Mouse (Mus musculus): ENCODE results near the gene Cry2. TPM values are rescaled to one million over a fixed set of nuclear protein-coding genes. Genes with fewer than 3 reads are reported as not detected.
"Not testable (repeated sequence)": the region's sequence is repeated elsewhere in the genome, so short reads cannot be mapped to it uniquely, and the experiment has no call there.

Cry2 gene
- total RNA-seq, 1 experiment from 2014 or later, result 8.5 TPM

DNA sequence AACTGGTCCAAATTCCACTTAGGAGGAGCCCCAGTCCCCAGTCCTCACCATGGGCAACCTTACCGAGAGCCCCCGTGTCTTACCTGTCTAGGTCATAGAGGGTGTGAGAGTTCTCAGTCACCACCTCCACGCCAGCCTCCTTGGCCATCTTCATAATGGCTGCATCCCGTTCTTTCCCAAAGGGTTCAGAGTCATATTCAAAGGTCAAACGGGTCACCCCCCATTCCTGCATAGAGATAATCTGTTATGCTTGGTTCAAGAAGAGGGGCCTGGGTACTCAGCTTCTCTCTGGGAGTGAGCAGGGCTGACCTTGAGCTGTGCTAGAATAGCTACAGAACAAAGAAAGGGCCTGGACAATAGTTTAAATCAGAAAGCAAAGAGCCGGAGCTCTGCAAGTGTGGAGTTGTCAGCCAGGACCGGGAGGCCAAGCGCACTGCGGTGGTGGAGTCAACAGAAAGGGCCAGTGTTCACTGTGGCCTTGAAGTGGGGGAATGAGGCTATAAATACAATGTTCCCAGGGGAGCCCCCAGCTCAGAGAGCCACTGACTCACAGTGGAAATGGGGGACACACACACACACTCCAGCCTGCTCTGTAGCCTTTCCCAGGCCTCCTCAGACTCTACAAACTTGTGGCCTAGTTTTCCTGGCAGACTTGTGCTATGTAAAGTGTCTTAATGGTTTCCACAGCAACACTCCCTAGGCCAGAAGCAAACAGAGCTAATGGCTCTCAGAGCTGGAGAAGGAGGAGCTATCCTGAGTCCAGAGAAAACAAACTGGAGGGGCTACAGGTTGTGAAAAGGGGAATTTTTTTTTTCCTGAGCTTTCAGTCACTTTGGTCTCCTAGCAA, 9.2 kb downstream of the Cry2 start:
- no peak for ATAC-seq (ENCODE audit: extremely low read depth, insufficient number of reproducible peaks, low FRiP score, poor library complexity, severe bottlenecking)

GRCm38 (mm10) chr2:92423702-92424461, 10.0 kb downstream of the Cry2 start:
- no peak for ATAC-seq (ENCODE audit: extremely low read depth, insufficient number of reproducible peaks, low FRiP score, poor library complexity, severe bottlenecking)

DNA sequence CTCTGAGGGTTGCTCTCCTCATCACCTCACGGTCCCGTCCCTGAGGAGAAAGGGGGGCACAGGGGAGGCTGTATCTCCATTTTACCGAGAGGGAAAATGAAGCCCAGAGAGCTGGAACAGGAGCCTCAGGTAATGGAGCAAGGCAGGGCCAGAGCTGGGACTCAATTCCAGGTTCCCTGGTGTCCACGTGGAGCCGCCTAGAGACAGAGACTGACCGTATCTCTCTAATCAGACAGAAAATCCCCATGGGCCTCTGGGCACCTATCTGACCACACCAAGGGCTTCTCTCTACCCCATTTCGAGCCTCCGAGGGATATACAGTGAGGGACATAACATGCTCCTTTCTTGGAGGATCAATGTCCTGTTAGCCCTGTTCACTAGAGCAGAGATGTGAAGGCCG, 10.7 kb downstream of the Cry2 start:
- no peak for ATAC-seq (ENCODE audit: extremely low read depth, insufficient number of reproducible peaks, low FRiP score, poor library complexity, severe bottlenecking)

- no peak for ATAC-seq (ENCODE audit: extremely low read depth, insufficient number of reproducible peaks, low FRiP score, poor library complexity, severe bottlenecking)
Observed at GRCm38 (mm10) chr2:92422388-92423135, 11.3 kb downstream of the Cry2 start.

DNA sequence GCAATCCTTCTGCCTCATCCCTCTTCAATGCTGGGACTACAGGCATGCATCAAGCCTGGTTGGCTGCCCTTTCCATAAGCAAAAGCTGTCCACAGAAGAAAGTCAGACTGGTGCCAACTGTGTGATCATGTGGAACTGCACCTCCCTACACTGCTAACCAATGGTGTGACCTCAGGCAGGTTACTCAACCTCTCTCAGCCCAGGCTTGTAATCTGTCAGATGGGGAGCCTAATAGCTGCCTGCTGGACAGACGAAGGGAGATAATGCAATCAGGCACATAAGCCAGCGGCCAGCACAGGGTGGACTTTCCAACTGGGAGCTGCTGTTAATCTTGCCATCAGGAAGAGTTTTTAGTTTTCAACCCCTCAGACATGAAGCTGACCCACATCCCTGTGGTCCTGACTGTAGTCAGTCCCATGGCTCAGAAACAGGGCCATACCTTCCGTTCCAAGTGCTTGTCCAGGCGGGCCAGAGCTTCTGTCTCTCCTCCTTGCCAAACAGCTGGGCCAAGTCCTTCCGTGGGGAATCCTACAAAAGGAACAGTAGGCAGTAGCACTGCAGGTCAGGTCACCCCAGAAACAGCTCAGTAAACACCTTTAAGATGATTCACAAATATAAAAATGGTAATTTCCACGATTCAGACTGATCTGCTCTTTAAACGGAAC, 12.0 kb downstream of the Cry2 start:
- ATAC-seq (ENCODE audit: extremely low read depth, insufficient number of reproducible peaks, low FRiP score, poor library complexity, severe bottlenecking), result no peak

GRCm38 (mm10) chr2:92411705-92412104, 22.1 kb downstream of the Cry2 start:
- no peak for ATAC-seq (ENCODE audit: extremely low read depth, insufficient number of reproducible peaks, low FRiP score, poor library complexity, severe bottlenecking)

DNA sequence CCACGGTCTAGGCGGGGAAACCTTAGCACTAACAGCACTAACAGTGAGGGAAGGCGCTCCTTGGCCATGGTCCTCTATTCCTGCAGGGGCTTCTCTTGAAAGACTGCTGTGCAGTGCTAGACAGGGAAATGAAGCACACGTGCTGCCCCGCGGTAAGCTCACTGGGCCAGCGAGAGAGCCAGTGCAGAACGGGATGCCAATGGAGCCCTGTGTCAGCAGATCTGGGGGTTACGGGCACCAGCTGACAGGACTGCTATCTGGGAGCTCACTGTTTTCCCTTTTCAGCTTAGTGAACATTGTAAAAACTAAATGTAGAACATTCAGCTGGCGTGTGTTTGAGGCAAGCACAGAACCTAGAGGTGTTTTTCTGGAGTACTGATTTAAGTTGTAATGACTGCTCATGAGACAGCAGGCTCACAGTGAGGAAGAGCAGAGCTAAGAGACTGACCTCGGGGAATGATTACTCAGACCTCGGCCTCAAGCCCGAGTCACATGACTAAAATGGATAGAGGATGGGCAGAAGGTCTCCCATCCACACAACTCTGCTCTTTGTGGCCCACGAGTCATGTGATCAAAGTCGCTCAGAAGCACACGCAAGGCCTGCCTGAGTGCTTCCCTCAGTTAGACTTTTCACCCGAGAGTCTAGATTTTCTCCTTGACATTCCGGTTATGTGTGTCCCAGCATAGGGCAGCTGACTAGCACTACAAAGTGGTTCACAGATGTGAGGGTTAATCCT, 25.4 kb downstream of the Cry2 start:
- ATAC-seq (ENCODE audit: extremely low read depth, insufficient number of reproducible peaks, low FRiP score, poor library complexity, severe bottlenecking), result no peak

DNA sequence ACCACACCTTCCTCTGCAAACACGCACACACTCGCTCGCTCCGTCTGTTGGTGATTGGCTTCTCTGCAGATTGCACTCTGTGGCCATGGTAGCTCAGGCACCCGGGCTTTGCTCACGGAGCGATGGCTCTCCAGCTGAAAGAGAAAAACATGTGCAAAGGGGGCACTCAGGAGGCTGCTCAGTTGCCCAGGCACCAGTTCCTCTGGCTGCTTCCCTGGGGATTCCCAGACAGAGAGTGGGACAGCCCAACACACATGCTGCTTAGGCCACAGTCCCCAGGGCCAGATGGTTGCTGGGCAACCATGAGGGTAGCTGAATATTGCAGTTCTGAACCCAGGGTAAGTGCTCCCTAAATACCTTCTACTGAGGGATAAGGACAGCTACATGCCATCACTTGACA, 28.2 kb downstream of the Cry2 start:
- no peak for ATAC-seq (ENCODE audit: extremely low read depth, insufficient number of reproducible peaks, low FRiP score, poor library complexity, severe bottlenecking)

GRCm38 (mm10) chr2:92404737-92405136, 29.1 kb downstream of the Cry2 start:
- no peak for ATAC-seq (ENCODE audit: extremely low read depth, insufficient number of reproducible peaks, low FRiP score, poor library complexity, severe bottlenecking)

DNA sequence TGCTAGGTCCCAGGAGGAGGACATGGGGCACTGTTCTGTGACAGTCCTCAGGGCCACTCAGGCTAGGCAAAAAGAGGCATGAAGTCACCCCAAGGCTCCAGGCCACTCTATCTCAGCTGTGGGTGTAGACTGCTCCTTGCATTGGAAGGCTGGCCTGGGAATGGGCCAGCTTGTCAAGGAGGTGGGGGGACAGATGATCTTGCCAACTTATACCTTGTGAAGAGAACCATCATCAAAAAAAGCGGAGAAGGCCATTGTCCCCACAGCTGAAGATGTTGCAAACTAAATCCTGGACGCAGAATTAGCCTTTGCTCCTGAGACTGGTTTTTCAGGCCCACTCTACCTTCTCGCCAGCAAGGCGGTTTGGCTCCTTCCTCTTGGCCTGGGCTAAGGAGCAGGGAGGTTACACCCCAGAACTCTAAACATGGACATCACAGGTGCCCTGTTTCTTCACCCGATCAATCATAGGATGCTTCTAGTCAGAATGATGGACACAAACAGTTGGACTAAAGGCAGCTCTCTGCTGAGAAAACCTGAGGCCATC, 30.0 kb downstream of the Cry2 start:
- no peak for ATAC-seq (ENCODE audit: extremely low read depth, insufficient number of reproducible peaks, low FRiP score, poor library complexity, severe bottlenecking)

GRCm38 (mm10) chr2:92402591-92403326, 31.1 kb downstream of the Cry2 start:
- no peak for ATAC-seq (ENCODE audit: extremely low read depth, insufficient number of reproducible peaks, low FRiP score, poor library complexity, severe bottlenecking)

DNA sequence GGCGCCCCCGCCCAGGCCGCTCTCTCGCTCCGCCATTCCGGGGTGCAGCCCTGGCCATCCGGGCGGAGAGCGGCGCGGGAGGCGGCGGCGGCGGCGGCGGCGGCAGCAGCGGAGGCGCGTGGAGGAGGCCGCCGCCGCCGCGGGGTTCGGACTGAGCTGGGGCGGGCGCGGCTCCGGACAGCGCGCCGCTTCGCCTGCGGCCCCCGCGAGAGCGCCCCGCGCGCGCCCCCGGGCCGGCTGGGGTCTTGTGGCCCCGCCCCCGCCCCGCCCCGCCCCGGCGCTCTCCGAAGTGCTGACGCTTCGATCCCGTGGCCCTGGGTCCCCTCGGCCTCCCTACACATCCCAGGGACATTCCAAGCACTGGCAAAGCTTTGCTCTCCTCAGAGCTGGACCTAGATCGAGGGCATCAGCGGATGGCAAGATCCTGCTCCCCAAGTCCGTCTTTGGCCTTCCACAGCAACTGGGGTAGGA, 32.7 kb downstream of the Cry2 start, which contains the start of gene Mapk8ip1:
Gene Mapk8ip1 (minus strand): TSS at position 173 of the 471 bp plus-strand sequence.
- ATAC-seq (ENCODE audit: extremely low read depth, insufficient number of reproducible peaks, low FRiP score, poor library complexity, severe bottlenecking), result no peak

DNA sequence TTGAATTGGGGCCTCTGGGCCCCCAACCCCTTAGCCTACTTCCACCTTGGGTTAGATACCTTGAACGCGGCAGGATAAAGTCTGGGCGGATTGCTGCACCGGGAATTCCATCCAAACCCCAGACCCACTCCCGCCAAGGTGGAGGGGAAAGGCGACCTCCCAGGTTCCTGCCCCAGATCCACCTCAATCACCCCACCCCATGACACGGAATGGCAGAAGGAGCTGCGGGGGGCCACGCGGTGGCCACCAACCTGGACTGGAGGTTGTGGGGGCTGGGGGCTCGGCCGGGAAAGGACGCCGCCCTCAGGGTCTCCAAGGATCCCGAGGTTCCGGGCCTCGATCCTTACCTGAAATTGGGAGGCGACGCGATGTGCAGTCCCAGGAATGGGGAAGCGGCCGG, 33.2 kb downstream of the Cry2 start:
- no peak for ATAC-seq (ENCODE audit: extremely low read depth, insufficient number of reproducible peaks, low FRiP score, poor library complexity, severe bottlenecking)

DNA sequence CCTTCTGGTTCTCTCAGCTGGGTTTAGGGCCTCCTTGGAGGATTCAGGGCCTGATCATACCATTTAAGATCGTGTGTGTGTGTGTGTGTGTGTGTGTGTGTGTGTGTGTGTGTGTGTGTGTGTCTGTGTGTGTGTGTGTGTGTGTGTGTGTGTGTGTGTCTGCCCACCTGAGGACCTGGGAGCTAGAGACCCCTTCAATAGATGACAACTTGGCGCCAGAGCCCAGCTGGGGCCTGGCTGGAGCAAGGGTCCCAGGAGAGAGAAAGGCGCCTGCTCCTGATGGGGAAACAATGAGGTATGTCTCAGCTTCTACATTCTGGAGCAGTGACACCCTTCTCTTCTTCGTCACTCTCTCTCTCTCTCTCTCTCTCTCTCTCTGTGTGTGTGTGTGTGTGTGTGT, 34.0 kb downstream of the Cry2 start:
- not testable (repeated sequence) for ATAC-seq (ENCODE audit: extremely low read depth, insufficient number of reproducible peaks, low FRiP score, poor library complexity, severe bottlenecking)

GRCm38 (mm10) chr2:92397436-92397835, 36.4 kb downstream of the Cry2 start:
- ATAC-seq (ENCODE audit: extremely low read depth, insufficient number of reproducible peaks, low FRiP score, poor library complexity, severe bottlenecking), result no peak

DNA sequence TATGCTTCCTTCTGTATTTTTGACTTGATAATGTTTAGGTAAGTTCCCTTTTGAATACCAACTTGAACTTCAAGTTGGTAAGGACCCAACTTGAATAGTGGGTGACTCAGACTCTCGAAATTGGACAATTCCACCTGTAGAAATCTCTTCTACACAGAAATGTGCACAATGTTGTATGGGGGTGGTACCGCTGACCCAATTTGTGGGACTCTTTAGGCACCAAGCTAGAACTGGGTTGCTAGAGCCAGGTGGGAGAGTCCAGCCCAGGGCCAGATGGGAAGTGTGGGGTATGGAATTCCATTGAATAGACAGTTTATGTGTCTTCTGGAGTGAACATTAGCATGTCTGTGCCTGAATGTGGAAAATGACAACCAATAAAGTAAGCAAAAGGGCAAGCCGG, 38.3 kb downstream of the Cry2 start:
- ATAC-seq (ENCODE audit: extremely low read depth, insufficient number of reproducible peaks, low FRiP score, poor library complexity, severe bottlenecking), result no peak

Measured in neutrophil, adult 5-6 weeks (primary cell).